Mouse (Mus musculus) central nervous system, embryonic 11.5 days (tissue): Measurements from ENCODE around the gene Tulp4. TPM values are rescaled to one million over a fixed set of nuclear protein-coding genes. Genes with fewer than 3 reads are reported as not detected.

Experiments
- polyA plus RNA-seq: library from polyadenylated mRNA; depleted of rRNA; stranded (reverse); fragments of >200 nt; gene quantifications from 2 replicates; pipeline ENCODE4 v1.2.3, GENCODE M21; 2012; rRNA removed

Gene Tulp4
- polyA plus RNA-seq = 82.2 and 84.9 TPM in 2 replicates

GRCm38 (mm10) chr17:6106361-6107014 lies at the start of gene Tulp4:
Gene Tulp4 (plus strand): TSS chr17:6106437.

DNA sequence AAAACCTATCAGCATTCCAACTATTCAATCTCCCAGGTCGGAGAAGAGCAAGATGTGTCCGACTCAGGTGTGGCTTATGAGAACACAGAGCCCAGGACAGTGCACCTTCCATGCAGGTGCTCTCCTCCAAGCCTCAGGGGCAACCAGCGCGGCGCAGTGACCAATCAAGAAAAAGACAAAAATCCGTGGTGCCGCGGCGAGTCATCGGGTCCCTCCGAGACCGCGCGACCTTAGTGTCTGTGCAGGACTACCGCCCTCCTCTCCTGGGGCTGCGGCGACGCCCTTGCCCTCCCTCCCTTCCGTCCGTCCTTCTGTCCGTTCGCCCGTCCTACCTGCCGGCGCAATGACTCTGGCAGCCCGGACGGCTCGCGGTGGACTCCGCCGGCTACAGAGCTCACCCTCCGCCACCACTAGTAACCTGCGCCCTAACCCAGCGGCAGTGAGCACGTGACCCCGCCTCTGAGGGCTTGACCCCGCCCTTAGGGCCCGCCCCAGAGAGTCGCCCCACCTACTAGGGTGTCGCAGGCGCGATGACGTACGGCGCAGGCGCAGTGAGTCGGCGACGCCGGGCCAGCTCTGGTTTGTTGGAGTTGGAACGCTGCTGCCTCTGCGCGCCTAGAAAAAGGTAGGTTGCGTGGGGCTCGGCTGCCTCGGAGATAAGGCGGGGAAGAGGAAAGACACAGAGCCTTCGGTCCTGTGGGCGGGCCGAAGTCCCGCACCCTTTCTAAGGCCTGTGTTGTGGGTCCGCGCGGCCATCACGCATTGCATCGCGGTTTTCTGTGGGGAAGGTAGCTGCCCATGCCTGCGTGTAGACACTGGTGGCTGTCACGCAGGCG lies 26.7 kb upstream of the Tulp4 start, which contains the start of the genes Serac1 and Gtf2h5:
Gene Serac1, minus strand, starts transcription at position 455 of the 836 bp plus-strand sequence.
Gene Gtf2h5, plus strand, starts transcription at position 500 of the 836 bp plus-strand sequence.

DNA sequence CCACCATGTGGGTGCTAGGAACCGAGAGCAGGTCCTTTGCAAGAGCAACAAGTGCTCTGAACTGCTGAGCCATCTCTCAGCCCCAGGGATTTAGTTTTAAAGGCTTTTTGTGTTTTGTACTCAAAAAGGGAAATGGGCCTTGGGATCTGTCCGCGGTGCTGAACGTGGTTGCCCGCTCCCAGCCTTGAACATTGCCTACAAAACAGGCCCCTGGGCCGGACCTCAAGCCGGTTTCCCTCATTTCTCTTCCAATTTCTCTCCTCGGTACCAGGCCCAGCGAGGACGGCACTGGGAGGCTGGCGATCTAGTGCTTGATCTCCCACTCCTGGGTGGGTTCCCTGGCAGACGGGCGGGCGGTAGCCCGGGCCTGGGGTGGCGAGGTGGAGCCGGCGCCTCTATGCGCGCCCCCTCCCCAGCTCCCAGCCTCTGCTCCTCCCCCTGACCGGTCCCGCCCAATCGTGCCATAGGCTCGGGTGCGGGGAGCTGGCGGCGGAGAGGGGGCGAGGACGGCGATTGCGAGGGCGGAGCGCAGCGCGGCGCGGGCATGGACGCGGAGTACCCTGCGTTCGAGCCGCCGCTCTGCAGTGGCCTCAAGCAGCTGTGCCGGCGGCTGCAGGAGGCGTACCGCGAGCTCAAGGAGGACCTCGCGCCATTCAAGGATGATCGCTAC lies 150.3 kb downstream of the Tulp4 start, which contains the start of gene Tmem181a:
Gene Tmem181a, plus strand, starts transcription at position 461 of the 670 bp plus-strand sequence.

Other genes with a start within 250 kb of the Tulp4 start
- gene Synj2, start 165.2 kb upstream of the Tulp4 start, polyA plus RNA-seq = 3.0 TPM in 2 replicates
- gene Serac1, start 26.7 kb upstream of the Tulp4 start, polyA plus RNA-seq = 9.5 and 16.8 TPM in 2 replicates
- gene Gtf2h5, start 26.7 kb upstream of the Tulp4 start, polyA plus RNA-seq = 98.1 and 111 TPM in 2 replicates
- 24.1 and 25.7 TPM in 2 replicates for gene Tmem181a, start 150.4 kb downstream of the Tulp4 start, polyA plus RNA-seq
- 24.6 and 34.5 TPM in 2 replicates for gene Dynlt1a, start 211.1 kb downstream of the Tulp4 start, polyA plus RNA-seq